Mouse (Mus musculus): ENCODE data around the gene Gm1043.
A peak's percentile ranks its signal among the peaks of the same experiment; 100 is the strongest.

Gm1043 gene

GRCm38 (mm10) chr5:37117126-37117525 is 32.0 kb downstream of the Gm1043 start:
- no peak for DNase-seq (ENCODE audit: low spot score)

DNA sequence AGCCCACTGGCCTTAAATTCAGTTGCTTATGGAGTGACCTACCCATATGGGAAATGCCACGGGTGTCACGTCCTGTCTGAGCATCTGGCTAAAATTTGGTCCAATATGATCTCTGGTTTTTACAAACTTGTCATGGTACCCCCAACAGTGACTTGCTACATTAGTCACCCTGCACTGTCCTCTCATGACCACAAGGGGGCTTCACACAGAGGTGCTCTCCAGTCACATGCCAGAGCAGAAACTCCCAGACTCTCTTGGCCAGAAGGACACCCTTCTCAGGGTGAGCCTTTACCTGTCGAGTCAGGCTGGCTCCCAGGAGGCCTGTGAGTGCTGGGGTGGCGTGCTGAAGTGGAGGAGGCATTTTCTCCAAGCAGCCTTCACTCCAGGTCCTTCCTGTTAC is 33.1 kb downstream of the Gm1043 start:
- DNase-seq (ENCODE audit: low spot score) = no peak

- DNase-seq (ENCODE audit: low spot score) = no peak
Measured at GRCm38 (mm10) chr5:37121186-37121680, 36.1 kb downstream of the Gm1043 start.

DNA sequence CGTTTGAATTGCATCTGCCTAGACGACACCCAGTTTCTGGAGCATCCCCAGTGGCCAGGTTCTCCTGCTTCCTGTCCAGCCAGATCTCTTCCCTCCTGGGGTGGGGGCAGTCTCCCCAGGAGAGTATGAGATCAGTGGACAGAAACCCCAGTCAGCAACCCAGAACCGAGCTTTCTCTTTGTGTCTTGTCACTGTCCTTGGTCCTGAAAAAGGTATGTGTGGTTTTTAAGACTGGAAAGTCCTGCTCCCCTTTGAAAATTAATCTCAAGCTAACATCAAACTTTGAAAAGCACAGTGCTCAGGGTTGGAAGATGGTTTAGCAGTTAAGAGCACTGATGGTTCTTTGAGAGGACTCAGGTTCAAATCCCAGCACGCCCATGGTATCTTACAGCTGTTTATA is 46.7 kb downstream of the Gm1043 start:
- DNase-seq (ENCODE audit: low spot score) = no peak

GRCm38 (mm10) chr5:37141745-37142144 is 56.6 kb downstream of the Gm1043 start:
- DNase-seq (ENCODE audit: low spot score) = no peak

GRCm38 (mm10) chr5:37147536-37147935 is 62.4 kb downstream of the Gm1043 start:
- DNase-seq (ENCODE audit: low spot score) = no peak

DNA sequence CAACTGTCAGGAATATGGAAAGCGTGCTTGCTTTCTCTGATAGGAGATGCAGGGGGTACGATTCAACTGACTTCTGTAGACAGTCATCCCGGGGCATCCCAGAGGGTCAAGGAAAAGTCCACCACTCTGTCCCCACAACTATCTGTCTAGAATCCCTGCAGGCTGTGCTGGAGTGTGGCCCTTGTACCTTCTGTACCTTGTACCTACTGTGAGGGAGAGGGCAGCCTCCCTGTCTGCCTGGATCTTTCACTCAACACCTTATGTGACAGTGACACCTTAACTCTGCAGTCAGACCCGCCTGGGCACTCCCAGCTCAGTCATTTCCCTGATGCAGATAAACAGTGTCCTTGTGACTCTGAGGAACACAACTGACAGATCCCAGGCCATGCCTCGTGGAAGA is 65.5 kb downstream of the Gm1043 start:
- no peak for DNase-seq (ENCODE audit: low spot score)

DNA sequence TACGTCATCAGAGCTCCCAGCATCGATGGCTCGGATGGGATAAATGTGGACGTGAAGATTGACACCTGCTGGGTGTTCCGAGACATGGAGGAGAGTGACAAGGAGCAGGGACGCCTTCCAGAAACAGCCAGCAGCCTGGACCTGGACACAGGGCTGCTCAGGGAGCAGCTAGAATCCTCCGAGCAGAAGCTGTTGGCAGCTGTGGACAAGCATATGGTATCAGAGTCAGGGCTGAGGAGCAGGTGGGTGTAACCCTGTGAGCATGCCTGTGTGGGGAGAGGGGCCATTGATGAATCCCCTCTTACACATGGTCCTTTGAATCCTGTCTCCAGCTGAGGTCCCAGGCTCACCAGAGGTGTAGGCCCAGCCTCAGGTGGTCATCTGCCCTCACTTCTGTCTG is 69.3 kb downstream of the Gm1043 start:
- no peak for DNase-seq (ENCODE audit: low spot score)

DNA sequence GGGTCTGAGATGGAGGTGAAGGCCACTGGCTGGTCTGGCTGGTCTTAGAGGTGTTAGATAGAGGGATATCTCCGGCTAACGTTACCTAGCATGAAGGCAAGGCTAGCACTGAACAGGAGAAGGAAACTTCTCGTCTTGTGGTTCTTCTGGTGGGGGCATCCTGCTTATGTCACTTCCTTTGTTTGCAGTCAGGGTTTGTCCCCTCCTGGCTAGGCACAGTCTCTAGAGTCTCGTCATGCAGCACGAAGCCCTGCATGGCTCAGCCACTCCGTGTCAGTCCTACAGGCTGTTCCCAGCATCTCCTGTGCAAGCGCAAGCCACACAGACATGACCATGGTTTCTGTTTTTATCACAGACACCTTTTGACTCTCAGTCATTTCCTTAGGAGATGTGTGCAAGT is 73.2 kb downstream of the Gm1043 start:
- DNase-seq (ENCODE audit: low spot score) = no peak

GRCm38 (mm10) chr5:37162871-37163781 is 78.0 kb downstream of the Gm1043 start:
- DNase-seq (ENCODE audit: low spot score) = peak; percentile 52

GRCm38 (mm10) chr5:37176466-37176865 is 91.3 kb downstream of the Gm1043 start:
- no peak for DNase-seq (ENCODE audit: low spot score)

DNA sequence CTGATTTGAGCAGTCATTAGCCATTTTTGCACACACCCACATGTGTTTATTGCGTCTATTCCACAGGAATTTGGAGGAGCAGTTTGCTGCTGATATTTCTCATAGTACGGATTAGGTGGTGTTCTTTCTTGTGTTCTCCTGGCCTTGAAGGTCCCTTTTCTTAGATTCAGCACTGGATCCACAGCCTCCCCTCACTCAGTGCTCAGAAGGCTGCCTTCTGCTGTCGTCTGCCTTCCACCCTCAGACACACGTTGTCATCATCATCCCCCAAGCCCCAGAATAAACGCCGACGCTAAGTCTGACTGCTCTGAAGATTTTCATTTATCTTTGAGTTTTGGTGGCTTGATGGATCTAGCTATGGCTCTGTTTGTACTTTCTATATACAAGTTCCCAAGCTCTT is 91.9 kb downstream of the Gm1043 start:
- DNase-seq (ENCODE audit: low spot score) = no peak

GRCm38 (mm10) chr5:37178811-37179210 is 93.6 kb downstream of the Gm1043 start:
- no peak for DNase-seq (ENCODE audit: low spot score)

DNA sequence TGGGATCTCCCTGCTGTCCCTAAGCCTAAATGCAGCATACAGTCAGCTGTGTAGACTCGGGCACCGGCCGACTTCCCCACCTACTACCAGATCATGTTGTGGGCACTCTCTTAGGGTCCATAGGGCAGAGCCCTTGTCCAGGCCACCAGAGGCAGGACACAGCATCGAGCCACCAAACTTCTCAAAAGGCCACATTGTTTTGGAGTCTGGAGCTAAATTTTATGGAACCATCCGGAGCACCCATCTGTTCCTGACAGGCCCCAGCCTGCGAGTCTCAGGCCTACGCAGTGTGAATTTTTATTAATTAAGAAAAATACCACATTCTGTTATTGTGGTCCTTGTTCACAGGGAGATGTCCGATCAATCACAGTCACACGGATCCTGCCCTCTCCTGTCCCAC is 94.7 kb downstream of the Gm1043 start:
- DNase-seq (ENCODE audit: low spot score) = no peak

DNA sequence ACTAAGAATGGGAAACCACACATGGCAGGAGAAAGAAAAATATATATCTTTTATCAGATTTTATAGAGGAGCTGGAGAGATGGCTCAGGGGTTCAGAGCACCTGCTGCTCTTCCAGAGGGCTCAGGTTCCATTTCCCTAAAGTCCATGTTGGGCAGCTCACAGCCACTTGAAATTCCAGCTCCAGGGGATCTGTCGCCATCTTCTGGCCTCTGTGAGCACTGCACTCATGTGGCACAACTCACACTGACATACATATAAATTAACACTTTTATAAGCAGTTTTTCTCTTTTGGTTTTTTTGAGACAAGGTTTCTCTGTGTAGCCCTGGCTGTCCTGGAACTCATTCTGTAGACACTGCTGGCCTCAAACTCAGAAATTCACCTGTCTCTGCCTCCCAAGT is 95.5 kb downstream of the Gm1043 start:
- DNase-seq (ENCODE audit: low spot score) = no peak

DNA sequence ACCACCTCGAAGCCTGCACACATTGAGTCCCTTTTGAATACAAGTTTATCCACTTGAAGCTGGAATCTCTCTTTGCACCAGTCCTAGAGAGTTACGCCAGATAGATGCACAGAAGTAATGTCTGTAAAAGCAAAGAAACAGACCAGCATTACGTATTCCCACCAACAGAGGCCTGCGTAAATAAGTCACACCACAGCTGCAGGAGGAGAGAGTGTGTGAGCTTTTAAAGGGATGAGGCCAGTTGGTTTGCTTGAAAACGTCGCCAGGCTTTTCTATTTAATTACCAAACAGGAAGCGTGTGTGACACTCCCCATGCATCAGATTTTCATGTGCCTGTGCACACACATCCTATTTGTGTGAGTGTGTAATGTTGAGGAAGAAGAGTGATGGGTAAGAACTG is 99.4 kb downstream of the Gm1043 start:
- DNase-seq (ENCODE audit: low spot score) = no peak

GRCm38 (mm10) chr5:37190378-37190777 is 105.2 kb downstream of the Gm1043 start:
- no peak for DNase-seq (ENCODE audit: low spot score)

GRCm38 (mm10) chr5:37196196-37196595 is 111.0 kb downstream of the Gm1043 start:
- no peak for DNase-seq (ENCODE audit: low spot score)

GRCm38 (mm10) chr5:37196666-37197250 is 111.6 kb downstream of the Gm1043 start:
- no peak for DNase-seq (ENCODE audit: low spot score)

- DNase-seq (ENCODE audit: low spot score) = no peak
Measured at GRCm38 (mm10) chr5:37197423-37197822, 112.3 kb downstream of the Gm1043 start.

DNA sequence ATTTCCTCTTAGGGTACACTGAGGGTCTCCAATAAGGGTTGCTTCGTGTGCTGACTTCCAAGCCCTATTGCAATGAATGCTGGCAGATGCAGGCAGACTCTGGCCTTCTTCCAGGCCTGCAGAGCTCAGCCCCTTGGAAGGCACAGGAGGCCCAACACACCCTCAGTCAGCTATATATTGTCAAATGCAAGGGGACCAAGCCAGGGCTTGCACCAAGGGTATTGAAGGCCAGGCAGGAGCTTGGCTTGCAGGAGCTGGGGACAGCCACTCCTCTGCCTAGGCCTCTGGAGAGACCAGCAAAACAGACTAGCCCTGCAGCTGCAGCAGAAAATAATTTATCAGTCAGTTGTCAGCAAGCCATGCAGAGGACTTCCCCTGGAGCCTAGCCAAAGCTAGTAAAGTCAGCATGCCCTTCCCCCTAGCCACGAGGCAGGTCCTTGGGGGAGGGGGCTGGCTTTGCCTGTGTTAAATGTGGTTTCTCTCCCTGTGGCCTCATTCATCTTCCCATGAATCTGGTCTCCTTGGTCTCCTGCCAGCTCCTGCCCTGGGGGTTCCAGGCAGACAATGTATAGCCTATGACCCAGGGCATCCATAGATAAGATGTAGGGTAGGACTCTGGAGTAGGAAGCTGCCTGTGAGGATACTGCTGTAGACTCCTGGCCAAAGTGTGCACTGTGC is 113.0 kb downstream of the Gm1043 start:
- DNase-seq (ENCODE audit: low spot score) = no peak

DNA sequence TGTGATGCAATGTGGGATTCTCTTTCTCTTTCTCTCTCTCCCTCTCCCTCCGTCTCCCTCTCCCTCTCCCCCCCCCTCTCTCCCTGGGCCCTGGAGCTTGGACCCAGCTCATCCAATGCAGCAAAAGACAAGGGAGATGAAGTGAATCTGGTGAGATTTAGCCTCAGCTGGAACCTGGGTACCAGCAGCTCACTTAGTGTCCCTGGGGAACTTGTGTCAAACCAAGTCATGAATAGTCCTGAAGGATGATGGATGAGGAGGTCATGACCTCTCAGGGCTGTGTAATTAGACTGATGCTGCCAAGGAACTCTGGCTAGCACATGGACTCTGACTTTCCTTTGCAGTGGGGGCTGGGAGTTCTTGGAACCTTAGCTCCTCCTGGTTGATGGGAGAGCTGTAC is 117.1 kb downstream of the Gm1043 start:
- DNase-seq (ENCODE audit: low spot score) = no peak

GRCm38 (mm10) chr5:37204886-37205285 is 119.7 kb downstream of the Gm1043 start:
- no peak for DNase-seq (ENCODE audit: low spot score)
